8 mouse cellular contexts compared by ENCODE assay signal in genomic region chr7:128237927-128238778, GRCm38 (mm10). TPM values are rescaled to one million over a fixed set of nuclear protein-coding genes. Genes with fewer than 3 reads are reported as not detected.
DNase-seq lines count a peak whose midpoint lies in the region; ATAC-seq lines count a peak whose summit lies in the region.

Gene 9130023H24Rik (minus strand): TSS chr7:128238031.

- H3K27ac ChIP-seq in hindbrain, embryonic 12.5 days: peak within 1 kb of the TSS; percentile 94

- H3K4me2 ChIP-seq in hindbrain, embryonic 12.5 days (replicated peaks): peak within 1 kb of the TSS; percentile 96

- under 1% methylated on average over 72 of the region's 72 CpGs for WGBS in hindbrain, embryonic 12.5 days

- no peaks in the 10 kb centered on the region for H3K27me3 ChIP-seq in hindbrain, embryonic 12.5 days

- no peaks in the 10 kb centered on the region for H3K9me3 ChIP-seq in hindbrain, embryonic 12.5 days (replicated peaks)

- peak within 1 kb of the TSS; percentile 79 for H3K9ac ChIP-seq in hindbrain, embryonic 12.5 days

- H3K4me3 ChIP-seq in hindbrain, embryonic 12.5 days: peak within 1 kb of the TSS; percentile 68

- DNase-seq in NIH3T3 (ENCODE audit: low read depth): peak; percentile 99
- DNase-seq in cerebellum, postnatal 10 days: peak; percentile 100
- peak; percentile 98 to 100 for DNase-seq in frontal cortex, postnatal 10 days (ENCODE audit: low spot score in 2 of 2)
- DNase-seq in layer of hippocampus, postnatal 14 days (ENCODE audit: low spot score in 2 of 2): peak; percentile 99 to 100
- DNase-seq in lung, postnatal 14 days: peak; percentile 100
- peak; percentile 99 for DNase-seq in retina, adult 2 months (ENCODE audit: low read depth, low spot score)
- DNase-seq in thymus, postnatal 36 days: peak; percentile 100

- H3K36me3 ChIP-seq in hindbrain, embryonic 12.5 days: peaks cover 38% of the 10 kb centered on the region

- ATAC-seq in hindbrain, embryonic 12.5 days (ENCODE audit: low FRiP score): peak; percentile 91

- peaks cover 13% of the 10 kb centered on the region for H3K4me1 ChIP-seq in hindbrain, embryonic 12.5 days

RNA-seq across cellular contexts. Expression of gene 9130023H24Rik, which starts in this region (rescaled TPM):
- polyA plus RNA-seq in hindbrain, embryonic 12.5 days (2016; fragmentation: Nextera tagmentation; extraction: Ambion mirVana): 13.8 and 14.1 TPM in 2 replicates
- 1 to 10 TPM; 3.6 to 4.1 TPM for total RNA-seq in layer of hippocampus, postnatal 14 days (2021)

Comparison
In these comparisons a context has a peak if more than half of its experiments do, and no peak if none do; other contexts are left out.
1. Peak in every context shown above with its lines: DNase-seq, ATAC-seq, H3K4me3 ChIP-seq and H3K27ac ChIP-seq.